Mouse (Mus musculus): Measurements from ENCODE around the gene Nacad.

GRCm38 (mm10) chr11:6603224-6603623 lies 2.6 kb downstream of the Nacad start:
- no peak for TF ChIP-seq CTCF (IDR thresholded peaks at IDR 0.05; ENCODE audit: extremely low read depth, insufficient read length, insufficient replicate concordance, low read depth, low read length)
- no peak for TF ChIP-seq POLR2A (IDR thresholded peaks at IDR 0.05; ENCODE audit: low read depth, low read length)
